Mouse (Mus musculus) neural tube, embryonic 15.5 days (tissue): Measurements from ENCODE around the gene Epn2. TPM values are rescaled to one million over a fixed set of nuclear protein-coding genes. Genes with fewer than 3 reads are reported as not detected.

Experiments used
- ATAC-seq: fragments of 200-750 bp; cut with Nextera tagmentation; 2 replicates; pipeline ENCODE4 v1.8.0; 2017; ENCODE audit warnings: mild to moderate bottlenecking, moderate TSS enrichment, moderate library complexity; ENCODE audit not compliant: low FRiP score
- H3K27ac ChIP-seq: fragments of 300-500 bp; sonication (generic); replicated peaks from 2 replicates; pipeline ENCODE4 v1.5.1; 2015; ENCODE audit warnings: mild to moderate bottlenecking, inconsistent platforms
- H3K27me3 ChIP-seq: fragments of 300-500 bp; sonication (generic); replicated peaks from 2 replicates; pipeline ENCODE4 v1.6.1; 2015; ENCODE audit warnings: inconsistent platforms
- H3K36me3 ChIP-seq: fragments of 300-500 bp; sonication (generic); 2 replicates; pipeline ENCODE4 v1.6.1; 2015; ENCODE audit warnings: inconsistent platforms
- H3K4me1 ChIP-seq: fragments of 300-500 bp; sonication (generic); 2 replicates; pipeline ENCODE4 v1.6.1; 2015; ENCODE audit warnings: inconsistent platforms
- H3K4me2 ChIP-seq: fragments of 300-500 bp; sonication (generic); 2 replicates; pipeline ENCODE4 v1.6.1; 2015; ENCODE audit warnings: inconsistent platforms, mild to moderate bottlenecking, moderate library complexity
- H3K4me3 ChIP-seq: fragments of 300-500 bp; sonication (generic); replicated peaks from 2 replicates; pipeline ENCODE4 v1.5.1; 2015; ENCODE audit warnings: mild to moderate bottlenecking, inconsistent platforms
- H3K9ac ChIP-seq: fragments of 300-500 bp; sonication (generic); replicated peaks from 2 replicates; pipeline ENCODE4 v1.6.1; 2015; ENCODE audit warnings: mild to moderate bottlenecking, inconsistent platforms
- H3K9me3 ChIP-seq: fragments of 300-500 bp; sonication (generic); replicated peaks from 2 replicates; pipeline ENCODE4 v1.6.1; 2016; ENCODE audit warnings: inconsistent platforms
- WGBS: fragments of 180-500 bp; shearing (Covaris S2); methylation state at CpG from one replicate; pipeline ENCODE4 v1.1.7; 2015; ENCODE audit warnings: mixed read lengths; 5-methylcytosine and 5-hydroxymethylcytosine counted together
- polyA plus RNA-seq: library from polyadenylated mRNA; unstranded; fragments of >200 nt; fragmentation: Nextera tagmentation; extraction: Ambion mirVana; gene quantifications from 2 replicates; pipeline ENCODE4 v1.2.1, GENCODE M21; 2015

Epn2 gene
- polyA plus RNA-seq, 1 experiment from 2014 or later, result 60.1 TPM

DNA sequence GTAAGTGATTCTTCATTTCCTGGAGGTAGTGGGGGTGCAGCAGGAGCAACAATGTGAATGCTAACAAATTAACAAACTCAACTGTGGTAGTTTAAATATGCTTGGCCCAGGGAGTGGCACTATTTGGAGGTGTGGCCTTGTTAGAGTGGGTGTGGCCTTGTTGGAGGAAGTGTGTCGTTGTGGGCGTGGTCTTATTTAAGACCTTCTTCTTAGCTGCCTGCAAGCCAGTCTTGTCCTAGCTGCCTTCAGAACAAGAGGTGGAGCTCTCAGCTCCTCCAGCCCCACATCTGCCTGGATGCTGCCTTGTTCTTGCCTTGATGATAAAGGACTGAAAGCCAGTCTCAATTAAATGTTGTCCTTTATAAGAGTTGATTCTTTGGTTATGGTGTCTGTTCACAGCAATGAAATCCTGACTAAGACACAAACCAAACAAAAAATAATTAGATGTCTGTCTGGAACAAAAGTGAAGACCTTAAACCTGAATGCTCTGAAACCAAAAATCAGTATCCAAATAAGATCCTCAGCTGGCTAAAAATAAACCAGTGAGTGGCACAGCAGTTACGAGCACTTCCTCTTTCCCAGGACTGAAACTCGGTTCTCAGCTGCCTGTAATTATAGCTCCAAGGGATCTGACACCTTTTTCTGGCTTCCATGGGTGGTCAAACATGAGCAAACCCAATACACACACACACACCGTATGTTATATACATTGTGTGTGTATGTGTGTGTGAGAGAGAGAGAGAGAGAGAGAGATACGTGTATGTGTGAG is 80.6 kb downstream of the Epn2 start:
- ATAC-seq, result no peak
- no peak overlapping the region for H3K9ac ChIP-seq
- no peaks in the 10 kb centered on the region for H3K9me3 ChIP-seq
- H3K4me3 ChIP-seq, result no peak overlapping the region
- WGBS, result 81% methylated on average over 6 of the region's 6 CpGs
- H3K27ac ChIP-seq, result no peak overlapping the region
- no peaks in the 10 kb centered on the region for H3K27me3 ChIP-seq
- H3K36me3 ChIP-seq, result no peaks in the 10 kb centered on the region
- peaks cover 12% of the 10 kb centered on the region for H3K4me1 ChIP-seq
- H3K4me2 ChIP-seq, result no peak overlapping the region

GRCm38 (mm10) chr11:61497490-61497889 is 82.0 kb downstream of the Epn2 start:
- 89% methylated on average over 1 of the region's 1 CpGs for WGBS
- no peak overlapping the region for H3K4me2 ChIP-seq
- H3K4me1 ChIP-seq, result peaks cover 13% of the 10 kb centered on the region
- no peaks in the 10 kb centered on the region for H3K36me3 ChIP-seq
- H3K27ac ChIP-seq, result no peak overlapping the region
- no peak overlapping the region for H3K9ac ChIP-seq
- no peak overlapping the region for H3K4me3 ChIP-seq
- no peak for ATAC-seq
- H3K27me3 ChIP-seq, result no peaks in the 10 kb centered on the region
- H3K9me3 ChIP-seq, result no peaks in the 10 kb centered on the region

- Histone ChIP-seq H3K4me2 (no peak overlapping the region), H3K27ac (peak overlapping the region; percentile 94; the same call in 1 of the 2 replicates), H3K4me1 (peaks cover 31% of the 10 kb centered on the region), H3K9me3 (no peaks in the 10 kb centered on the region), H3K4me3 (no peak overlapping the region), H3K9ac (no peak overlapping the region), H3K27me3 (no peaks in the 10 kb centered on the region), H3K36me3 (peaks cover 13% of the 10 kb centered on the region)
- no peak for ATAC-seq
- 90% methylated on average over 2 of the region's 2 CpGs for WGBS
Observed at GRCm38 (mm10) chr11:61495528-61495927, 84.0 kb downstream of the Epn2 start.

DNA sequence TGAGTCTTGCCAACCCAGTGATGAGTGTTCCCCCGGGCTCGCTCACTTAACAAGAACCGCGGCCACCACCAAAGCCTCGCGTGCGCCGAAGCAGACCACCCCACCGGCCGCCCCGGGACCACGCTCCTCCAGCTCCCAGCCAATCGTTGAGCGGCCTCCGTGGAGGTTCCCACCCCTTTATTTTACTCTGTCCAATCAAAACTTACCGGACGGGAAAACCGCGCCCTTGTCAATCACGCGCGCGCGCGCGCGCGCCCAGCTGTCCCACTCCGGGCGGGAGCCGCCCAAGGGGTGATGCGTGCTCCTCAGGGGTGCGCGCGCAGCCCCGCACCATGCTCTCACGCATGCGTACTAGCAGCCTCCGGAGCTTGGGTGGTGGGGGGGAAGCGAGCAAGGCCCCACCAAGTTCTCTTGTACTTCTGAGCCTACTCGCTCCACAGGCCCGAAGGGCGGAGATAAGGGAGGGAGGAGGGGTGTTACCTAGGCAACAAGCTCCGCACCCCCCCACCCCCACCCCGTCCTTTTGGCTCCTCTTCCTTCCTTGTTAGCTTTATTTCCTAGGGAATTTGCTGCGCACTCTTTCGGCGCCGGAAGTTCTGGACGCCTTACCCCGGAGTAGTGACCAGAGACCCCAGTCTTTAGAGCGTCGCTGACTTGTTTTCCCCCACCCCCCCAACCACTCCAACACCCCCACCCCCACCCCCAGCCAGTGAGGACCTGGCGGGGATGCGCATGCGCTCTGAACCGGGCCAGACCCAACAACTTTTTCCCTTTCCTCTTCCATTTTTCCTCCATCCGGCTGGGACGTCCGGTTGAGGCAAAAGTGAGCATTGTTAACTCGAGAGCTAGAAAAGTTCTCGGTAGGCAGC is 85.1 kb downstream of the Epn2 start, which contains the start of gene Mapk7:
Mapk7 (minus strand) TSS at position 278 of the 869 bp plus-strand sequence.
- Histone ChIP-seq H3K9ac (peak within 1 kb of the TSS; percentile 92), H3K27ac (peak within 1 kb of the TSS; percentile 94), H3K27me3 (no peaks in the 10 kb centered on the region), H3K4me3 (peak within 1 kb of the TSS; percentile 92), H3K9me3 (no peaks in the 10 kb centered on the region), H3K4me2 (peak within 1 kb of the TSS; percentile 70), H3K4me1 (peaks cover 42% of the 10 kb centered on the region), H3K36me3 (peaks cover 25% of the 10 kb centered on the region)
- under 1% methylated on average over 59 of the region's 62 CpGs for WGBS
- ATAC-seq, result peak; percentile 98

DNA sequence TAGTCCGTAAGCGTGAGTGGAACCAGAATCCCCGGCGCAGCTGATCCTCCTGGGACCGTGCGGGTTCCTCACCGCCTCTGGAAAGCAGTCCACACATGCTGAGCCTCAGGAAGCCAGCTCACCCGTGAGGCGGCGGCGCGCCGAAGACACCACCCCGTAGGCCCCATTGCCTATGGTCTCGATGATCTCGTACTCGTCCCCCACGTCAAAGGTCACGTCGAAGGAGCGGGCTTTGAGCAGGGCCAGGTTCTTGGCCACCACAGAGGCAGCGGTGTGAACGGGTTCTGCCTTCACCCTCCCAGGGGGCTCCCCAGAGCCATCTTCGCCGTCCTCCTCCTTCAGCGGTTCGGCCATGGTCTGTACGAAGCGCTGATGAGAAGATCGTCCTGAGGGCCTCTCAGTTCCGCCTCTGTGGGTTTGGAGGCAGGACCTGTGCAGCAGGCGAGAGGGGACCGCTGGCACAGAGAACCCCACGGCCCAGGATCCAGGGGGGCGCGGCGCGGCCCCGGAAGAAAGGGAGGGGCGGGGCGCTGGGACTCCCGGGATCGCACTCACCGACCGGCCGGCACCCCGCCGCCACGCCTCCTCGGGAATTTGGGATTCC is 85.9 kb downstream of the Epn2 start:
- WGBS, result under 1% methylated on average over 48 of the region's 50 CpGs
- H3K9ac ChIP-seq, result peak overlapping the region; percentile 92
- H3K27me3 ChIP-seq, result no peaks in the 10 kb centered on the region
- peaks cover 47% of the 10 kb centered on the region for H3K4me1 ChIP-seq
- ATAC-seq, result peak; percentile 68
- no peaks in the 10 kb centered on the region for H3K9me3 ChIP-seq
- peaks cover 32% of the 10 kb centered on the region for H3K36me3 ChIP-seq
- H3K4me2 ChIP-seq, result peak overlapping the region; percentile 70
- peak overlapping the region; percentile 92 for H3K4me3 ChIP-seq
- H3K27ac ChIP-seq, result peak overlapping the region; percentile 94

GRCm38 (mm10) chr11:61492749-61493401 is 86.6 kb downstream of the Epn2 start:
- peak overlapping the region; percentile 92 for H3K9ac ChIP-seq
- peak overlapping the region; percentile 92 for H3K4me3 ChIP-seq
- 71% methylated on average over 12 of the region's 12 CpGs for WGBS
- H3K9me3 ChIP-seq, result no peaks in the 10 kb centered on the region
- H3K36me3 ChIP-seq, result peaks cover 39% of the 10 kb centered on the region
- H3K27ac ChIP-seq, result peak overlapping the region; percentile 94; the same call in 1 of the 2 replicates
- no peaks in the 10 kb centered on the region for H3K27me3 ChIP-seq
- peak overlapping the region; percentile 70 for H3K4me2 ChIP-seq
- H3K4me1 ChIP-seq, result peaks cover 49% of the 10 kb centered on the region
- no peak for ATAC-seq

DNA sequence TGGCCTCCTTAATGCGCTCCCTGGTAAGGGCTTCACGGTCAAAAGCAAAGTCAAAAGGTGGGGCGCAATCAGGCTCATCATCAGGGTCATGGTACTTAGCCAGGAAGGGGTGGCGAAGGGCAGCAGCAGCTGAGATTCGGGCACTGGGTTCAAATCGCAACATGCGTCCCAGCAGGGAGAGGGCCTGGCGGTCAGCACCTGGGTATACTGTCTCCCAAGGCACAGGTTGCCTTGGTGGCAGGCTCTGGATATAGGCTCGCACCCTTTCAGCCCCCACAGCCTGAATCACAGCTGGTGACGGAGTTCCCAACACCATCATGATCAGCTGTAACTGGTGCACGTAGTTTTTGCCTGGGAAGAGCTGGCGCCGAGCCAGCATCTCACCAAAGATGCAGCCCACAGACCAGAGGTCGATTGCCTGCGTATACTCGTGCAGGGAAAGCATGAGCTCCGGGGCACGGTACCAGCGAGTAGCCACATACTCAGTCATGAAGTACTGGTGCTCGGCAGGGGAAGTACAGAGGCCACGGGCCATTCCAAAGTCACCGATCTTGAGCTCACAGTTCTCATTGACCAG is 88.5 kb downstream of the Epn2 start:
- WGBS, result 86% methylated on average over 22 of the region's 22 CpGs
- Histone ChIP-seq H3K36me3 (peaks cover 44% of the 10 kb centered on the region), H3K9me3 (no peaks in the 10 kb centered on the region), H3K9ac (no peak overlapping the region), H3K27ac (no peak overlapping the region), H3K4me2 (no peak overlapping the region), H3K4me3 (no peak overlapping the region), H3K27me3 (no peaks in the 10 kb centered on the region), H3K4me1 (peaks cover 58% of the 10 kb centered on the region)
- ATAC-seq, result no peak

DNA sequence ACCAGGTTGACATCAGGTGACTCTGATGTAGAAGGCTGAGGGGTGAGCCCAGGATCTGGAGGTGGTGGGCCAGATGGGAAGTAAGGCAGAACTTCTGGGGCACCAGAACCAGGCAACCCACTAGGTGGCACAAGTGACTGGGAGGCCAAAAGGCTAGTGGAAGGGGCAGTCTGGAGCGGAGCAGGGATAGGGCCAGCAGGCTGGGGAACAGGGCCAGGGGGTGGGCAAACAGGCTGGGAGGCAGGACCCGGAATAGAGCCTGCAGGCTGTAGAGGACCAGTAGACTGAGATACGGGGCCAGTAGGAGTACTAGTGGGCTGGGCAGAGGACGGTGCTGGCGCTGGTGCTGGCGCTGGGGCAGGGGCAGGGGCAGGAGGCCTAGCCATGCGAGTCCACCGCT is 89.6 kb downstream of the Epn2 start:
- H3K9me3 ChIP-seq, result no peaks in the 10 kb centered on the region
- no peak overlapping the region for H3K4me2 ChIP-seq
- no peak overlapping the region for H3K27ac ChIP-seq
- peaks cover 44% of the 10 kb centered on the region for H3K36me3 ChIP-seq
- 96% methylated on average over 8 of the region's 8 CpGs for WGBS
- no peak overlapping the region for H3K9ac ChIP-seq
- H3K4me3 ChIP-seq, result no peak overlapping the region
- peaks cover 65% of the 10 kb centered on the region for H3K4me1 ChIP-seq
- ATAC-seq, result no peak
- H3K27me3 ChIP-seq, result no peaks in the 10 kb centered on the region

GRCm38 (mm10) chr11:61489085-61489484 is 90.4 kb downstream of the Epn2 start:
- H3K36me3 ChIP-seq, result peaks cover 44% of the 10 kb centered on the region
- H3K9me3 ChIP-seq, result no peaks in the 10 kb centered on the region
- no peak overlapping the region for H3K4me3 ChIP-seq
- no peak overlapping the region for H3K4me2 ChIP-seq
- H3K4me1 ChIP-seq, result peaks cover 71% of the 10 kb centered on the region
- ATAC-seq, result no peak
- 92% methylated on average over 2 of the region's 2 CpGs for WGBS
- H3K27ac ChIP-seq, result no peak overlapping the region
- no peak overlapping the region for H3K9ac ChIP-seq
- no peaks in the 10 kb centered on the region for H3K27me3 ChIP-seq

DNA sequence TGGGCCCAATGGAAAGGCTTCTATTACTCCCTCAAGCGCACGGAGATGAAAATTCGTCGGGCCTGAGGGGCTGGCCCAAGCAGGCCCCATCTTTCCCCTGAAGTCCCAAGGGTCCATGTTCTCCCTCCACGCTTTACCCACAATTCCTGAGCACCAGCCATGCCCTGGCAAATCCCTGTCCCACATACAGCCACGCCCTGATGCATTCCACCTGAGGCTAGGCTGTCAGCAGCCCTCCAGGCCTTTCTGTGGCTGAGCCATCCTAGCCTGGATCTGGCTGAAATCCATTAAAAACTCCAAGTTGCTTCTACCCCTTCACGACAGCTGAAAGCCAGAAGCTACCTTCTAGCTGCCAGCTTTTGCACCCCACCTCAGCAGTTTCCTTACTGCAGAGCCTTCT is 91.6 kb downstream of the Epn2 start:
- Histone ChIP-seq H3K27ac (peak overlapping the region; percentile 24; the same call in 1 of the 2 replicates), H3K4me3 (no peak overlapping the region), H3K9me3 (no peaks in the 10 kb centered on the region), H3K4me2 (no peak overlapping the region), H3K27me3 (no peaks in the 10 kb centered on the region), H3K36me3 (peaks cover 44% of the 10 kb centered on the region), H3K9ac (no peak overlapping the region), H3K4me1 (peaks cover 68% of the 10 kb centered on the region)
- 66% methylated on average over 7 of the region's 7 CpGs for WGBS
- no peak for ATAC-seq

GRCm38 (mm10) chr11:61487401-61487800 is 92.1 kb downstream of the Epn2 start:
- Histone ChIP-seq H3K9me3 (no peaks in the 10 kb centered on the region), H3K4me3 (no peak overlapping the region), H3K36me3 (peaks cover 44% of the 10 kb centered on the region), H3K4me2 (no peak overlapping the region), H3K27ac (peak overlapping the region; percentile 24; the same call in 1 of the 2 replicates), H3K9ac (no peak overlapping the region), H3K4me1 (peaks cover 63% of the 10 kb centered on the region), H3K27me3 (no peaks in the 10 kb centered on the region)
- ATAC-seq, result 0 out of 2 replicates have a peak, but pooled peaks have one; percentile 22
- 13% methylated on average over 2 of the region's 2 CpGs for WGBS
